Mouse (Mus musculus) C2C12 (cell line): ENCODE results near the gene Dnah8.

Experiments
- CEBPB ChIP-seq: IDR thresholded peaks from one replicate; pipeline ENCODE4 v1.6.1; 2011; ENCODE audit warnings: low read depth, mild to moderate bottlenecking, control low read depth, moderate library complexity
- CTCF ChIP-seq: IDR thresholded peaks from one replicate; pipeline ENCODE4 v1.5.1; 2011; ENCODE audit not compliant: control insufficient read depth, insufficient read depth, insufficient read length
- FOSL1 ChIP-seq: IDR thresholded peaks from one replicate; pipeline ENCODE4 v1.8.0; 2011; ENCODE audit warnings: mild to moderate bottlenecking, low read length; ENCODE audit not compliant: poor library complexity, insufficient read depth, severe bottlenecking
- MAX ChIP-seq: IDR thresholded peaks from one replicate; pipeline ENCODE4 v1.6.1; 2011; ENCODE audit warnings: mild to moderate bottlenecking, control low read depth
- MYOD1 ChIP-seq: IDR thresholded peaks from one replicate; pipeline ENCODE4 v1.6.1; 2011; ENCODE audit warnings: low read depth; ENCODE audit not compliant: control insufficient read depth, insufficient read length
- MYOG ChIP-seq: IDR thresholded peaks from one replicate; pipeline ENCODE4 v1.6.1; 2011; ENCODE audit not compliant: control insufficient read depth, insufficient read length; ENCODE audit errors: extremely low read depth
- USF1 ChIP-seq: IDR thresholded peaks from one replicate; pipeline ENCODE4 v1.6.1; 2011; ENCODE audit warnings: low read depth, mild to moderate bottlenecking, control low read depth, moderate library complexity

DNA sequence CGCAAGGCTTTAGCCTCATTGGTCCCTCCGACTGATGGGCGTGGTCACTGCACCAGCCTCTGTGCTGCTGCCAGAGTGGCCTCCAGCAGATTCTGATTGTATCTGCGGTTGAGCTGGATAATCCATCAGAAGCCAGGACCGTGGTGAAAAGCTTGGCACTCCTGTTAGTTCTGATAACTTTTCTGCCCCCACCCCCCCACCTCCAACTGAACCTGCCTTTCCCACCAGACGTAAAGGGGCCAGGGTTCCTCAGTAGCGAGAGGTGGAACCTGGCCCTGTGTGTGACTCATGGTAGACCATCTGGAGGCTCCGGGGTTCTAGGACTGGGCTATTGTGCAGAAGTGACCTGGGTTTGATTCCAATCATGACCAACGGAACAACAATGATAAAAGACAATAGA lies 70.1 kb downstream of the Dnah8 start:
- TF ChIP-seq MAX = no peak
- TF ChIP-seq CTCF = no peak
- TF ChIP-seq MYOG = no peak
- TF ChIP-seq USF1 = no peak
- no peak for TF ChIP-seq FOSL1
- TF ChIP-seq MYOD1 = no peak
- TF ChIP-seq CEBPB = no peak
